Mouse (Mus musculus) 3T3-L1 (cell line): ENCODE data around the gene Mdfic.

Source experiments
- DNase-seq: peaks from one replicate; pipeline ENCODE4 v3.0.0-alpha.2; 2015; ENCODE audit warnings: low read depth, low spot score

Gene Mdfic

GRCm38 (mm10) chr6:15792680-15793601 is 72.5 kb downstream of the Mdfic start:
- peak; percentile 39 for DNase-seq

GRCm38 (mm10) chr6:15793602-15794345 is 73.3 kb downstream of the Mdfic start:
- peak; percentile 90 for DNase-seq

- DNase-seq = peak; percentile 44
These were observed 74.3 kb downstream of the Mdfic start for GRCm38 (mm10) chr6:15794801-15795200.

GRCm38 (mm10) chr6:15807382-15807781 is 86.9 kb downstream of the Mdfic start:
- no peak for DNase-seq

- no peak for DNase-seq
These were observed 104.8 kb downstream of the Mdfic start for GRCm38 (mm10) chr6:15825236-15825635.

GRCm38 (mm10) chr6:15829812-15830211 is 109.4 kb downstream of the Mdfic start:
- no peak for DNase-seq

- DNase-seq = no peak
These were observed 110.2 kb downstream of the Mdfic start for GRCm38 (mm10) chr6:15830651-15831050.

- no peak for DNase-seq
These were observed 117.2 kb downstream of the Mdfic start for GRCm38 (mm10) chr6:15837695-15838094.

- DNase-seq = no peak
These were observed 119.4 kb downstream of the Mdfic start for GRCm38 (mm10) chr6:15839831-15840230.

GRCm38 (mm10) chr6:15840429-15840828 is 120.0 kb downstream of the Mdfic start:
- DNase-seq = no peak

- peak; percentile 63 for DNase-seq
These were observed 121.2 kb downstream of the Mdfic start for GRCm38 (mm10) chr6:15841476-15842209.

GRCm38 (mm10) chr6:15843295-15843694 is 122.8 kb downstream of the Mdfic start:
- DNase-seq = no peak

GRCm38 (mm10) chr6:15845711-15846342 is 125.4 kb downstream of the Mdfic start:
- no peak for DNase-seq
